Mouse (Mus musculus) kidney, postnatal 4 days (tissue): Measurements from ENCODE around the gene Gdf7.

Experiments used
- DNase-seq, 2 experiments: peaks; one replicate each; pipeline ENCODE4 v3.0.0; 2021; ENCODE audit warnings: mixed read lengths in 2 of 2

Gene Gdf7

GRCm38 (mm10) chr12:8326825-8327674, 25.3 kb upstream of the Gdf7 start:
- DNase-seq = peak; percentile 96

GRCm38 (mm10) chr12:8325943-8326522, 24.3 kb upstream of the Gdf7 start:
- DNase-seq = no peak

- no peak for DNase-seq
Observed at GRCm38 (mm10) chr12:8325245-8325942, 23.6 kb upstream of the Gdf7 start.

- no peak for DNase-seq
Observed at GRCm38 (mm10) chr12:8324086-8324485, 22.3 kb upstream of the Gdf7 start.

- DNase-seq = no peak
Observed at GRCm38 (mm10) chr12:8321506-8321905, 19.8 kb upstream of the Gdf7 start.

- peak; percentile 89 to 90 for DNase-seq
Observed at GRCm38 (mm10) chr12:8320084-8320713, 18.4 kb upstream of the Gdf7 start.

- no peak for DNase-seq
Observed at GRCm38 (mm10) chr12:8316541-8316940, 14.8 kb upstream of the Gdf7 start.

GRCm38 (mm10) chr12:8313773-8314172, 12.0 kb upstream of the Gdf7 start:
- no peak for DNase-seq

- peak; percentile 95 for DNase-seq
Observed at GRCm38 (mm10) chr12:8313270-8313771, 11.6 kb upstream of the Gdf7 start, which contains the start of gene Hs1bp3. TSS of gene Hs1bp3 (plus strand) at chr12:8313432.

- DNase-seq = no peak
Observed at GRCm38 (mm10) chr12:8312266-8312665, 10.5 kb upstream of the Gdf7 start.

- DNase-seq = no peak
Observed at GRCm38 (mm10) chr12:8310992-8311391, 9.2 kb upstream of the Gdf7 start.

- no peak for DNase-seq
Observed at GRCm38 (mm10) chr12:8306910-8307309, 5.2 kb upstream of the Gdf7 start.

- peak; percentile 79 to 82 for DNase-seq
Observed at GRCm38 (mm10) chr12:8306432-8306831, 4.7 kb upstream of the Gdf7 start.

GRCm38 (mm10) chr12:8305258-8305657, 3.5 kb upstream of the Gdf7 start:
- DNase-seq = no peak

- peak; percentile 30 to 35 for DNase-seq
Observed at GRCm38 (mm10) chr12:8301011-8301814, 541 bp downstream of the Gdf7 start.

GRCm38 (mm10) chr12:8300521-8300920, 1.2 kb downstream of the Gdf7 start:
- no peak for DNase-seq

GRCm38 (mm10) chr12:8300111-8300480, 1.7 kb downstream of the Gdf7 start:
- no peak for DNase-seq

- no peak for DNase-seq
Observed at GRCm38 (mm10) chr12:8299143-8300110, 2.3 kb downstream of the Gdf7 start.

GRCm38 (mm10) chr12:8298361-8299142, 3.2 kb downstream of the Gdf7 start:
- DNase-seq = peak; percentile 45 to 56
